Mouse (Mus musculus) mature B cell (primary cell): ENCODE measurements around the gene Gm6502.
"Not testable (repeated sequence)": the region's sequence is repeated elsewhere in the genome, so short reads cannot be mapped to it uniquely, and the experiment has no call there.

Experiments
- in situ Hi-C: fragments of 300-500 bp; cut with MboI; formaldehyde crosslinking; loops from 2 replicates; pipeline ENCODE4 v1.14.3; 2019

Gm6502 gene

DNA sequence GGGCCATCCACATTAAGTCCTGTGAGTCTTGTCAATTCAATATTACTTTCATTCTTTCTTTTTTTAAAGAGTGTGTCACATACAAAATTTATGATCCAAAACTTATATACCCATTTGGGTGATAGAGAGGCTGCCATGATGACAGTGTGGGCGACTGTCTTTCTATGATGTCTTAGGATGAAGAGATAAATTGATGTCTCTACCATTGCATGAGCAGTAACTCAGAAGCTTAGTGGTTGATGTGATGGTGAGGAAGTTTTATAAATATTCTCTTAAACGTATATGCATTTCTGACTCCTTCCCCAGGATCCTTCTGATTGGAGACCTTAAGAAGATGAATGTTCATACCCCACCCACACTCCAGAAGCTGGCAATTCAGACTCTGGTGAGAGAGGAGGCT lies at the start of gene Gm6502:
Gm6502 (plus strand) TSS at position 301 of the 400 bp plus-strand sequence.
- in situ Hi-C loops: not testable (repeated sequence)

DNA sequence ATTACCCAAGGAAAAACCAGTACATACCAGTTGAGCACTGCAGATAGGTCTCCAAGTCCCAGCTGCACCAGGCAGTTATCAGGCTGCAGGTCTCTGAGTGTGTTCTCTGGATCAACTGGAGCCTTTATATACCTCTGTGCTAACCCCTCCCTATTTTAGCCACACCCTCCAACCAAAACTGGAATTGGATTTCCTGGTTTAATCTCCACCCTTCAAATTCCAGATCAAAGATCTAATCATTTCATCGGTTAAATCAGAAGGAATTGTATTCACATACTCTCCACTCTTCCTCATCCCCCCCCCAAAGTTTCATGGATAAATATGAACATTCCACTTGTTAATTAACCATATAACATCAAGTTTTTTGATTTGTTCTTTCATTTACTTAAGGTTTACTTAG lies 7.5 kb upstream of the Gm6502 start, which contains the start of gene A430089I19Rik:
A430089I19Rik (minus strand) TSS at position 101 of the 400 bp plus-strand sequence.
- in situ Hi-C loops: not testable (repeated sequence)

DNA sequence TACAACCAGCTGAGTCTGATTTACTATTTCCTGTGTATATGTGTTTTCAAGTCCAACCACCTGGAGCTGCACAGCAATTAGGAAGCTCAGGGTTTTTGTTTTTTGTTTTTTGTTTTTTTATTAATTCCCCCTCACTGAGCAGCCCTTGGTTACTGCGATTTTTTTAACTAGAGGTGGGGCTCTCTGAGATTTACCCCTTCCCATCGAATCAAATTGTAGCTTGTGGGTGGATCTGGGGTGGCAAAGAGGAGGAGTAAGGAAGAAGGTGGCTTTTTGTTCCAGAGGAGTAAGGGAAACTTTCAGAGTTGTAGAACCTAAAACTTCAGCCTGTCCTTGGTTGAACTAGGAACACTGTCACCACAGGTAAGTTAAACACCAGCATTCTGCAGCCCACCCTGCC lies 25.2 kb downstream of the Gm6502 start, which contains the start of gene AA792892:
AA792892 (plus strand) TSS at position 301 of the 400 bp plus-strand sequence.
- in situ Hi-C loops: not testable (repeated sequence)
